Mouse (Mus musculus): Measurements from ENCODE around the gene Stard3nl.
A peak's percentile ranks its signal among the peaks of the same experiment; 100 is the strongest.
"Not testable (repeated sequence)": the region's sequence is repeated elsewhere in the genome, so short reads cannot be mapped to it uniquely, and the experiment has no call there.

Gene Stard3nl

GRCm38 (mm10) chr13:19385226-19385625, 10.4 kb downstream of the Stard3nl start:
- no peak for DNase-seq (ENCODE audit: low spot score in 2 of 2)

DNA sequence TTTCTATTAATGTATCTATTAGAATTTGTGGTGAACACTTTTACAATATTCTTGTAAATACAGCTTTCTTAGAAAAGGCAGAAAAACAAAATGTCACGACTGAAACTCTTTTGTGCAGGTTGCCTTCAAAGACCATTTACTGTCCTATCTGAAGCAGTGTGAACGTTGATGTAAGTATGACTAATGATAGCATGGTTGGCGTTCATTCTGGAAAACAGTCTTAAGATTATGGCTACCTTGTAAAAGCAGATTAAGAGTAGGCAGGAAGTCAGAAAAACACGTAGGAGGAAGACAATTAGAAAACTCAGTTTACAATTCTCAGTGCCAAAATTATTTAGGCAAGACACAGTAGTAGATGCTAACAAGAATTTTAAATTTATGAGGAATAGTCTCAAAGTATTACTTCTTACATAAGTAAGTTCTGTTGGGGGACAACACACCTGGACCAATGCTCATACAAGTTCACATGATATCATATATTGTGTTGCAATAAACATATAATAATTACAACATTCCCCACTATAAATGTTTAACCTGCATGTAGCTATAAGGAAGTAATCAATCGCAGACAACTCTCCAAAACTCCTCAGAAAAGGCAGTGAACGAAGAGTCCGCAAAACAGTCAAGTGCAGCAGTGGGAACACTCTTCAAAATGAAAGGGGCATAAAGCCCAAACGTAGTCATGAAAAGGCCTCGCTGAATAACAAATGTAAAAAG, 14.3 kb downstream of the Stard3nl start:
- no peak for DNase-seq (ENCODE audit: low spot score in 2 of 2)

DNA sequence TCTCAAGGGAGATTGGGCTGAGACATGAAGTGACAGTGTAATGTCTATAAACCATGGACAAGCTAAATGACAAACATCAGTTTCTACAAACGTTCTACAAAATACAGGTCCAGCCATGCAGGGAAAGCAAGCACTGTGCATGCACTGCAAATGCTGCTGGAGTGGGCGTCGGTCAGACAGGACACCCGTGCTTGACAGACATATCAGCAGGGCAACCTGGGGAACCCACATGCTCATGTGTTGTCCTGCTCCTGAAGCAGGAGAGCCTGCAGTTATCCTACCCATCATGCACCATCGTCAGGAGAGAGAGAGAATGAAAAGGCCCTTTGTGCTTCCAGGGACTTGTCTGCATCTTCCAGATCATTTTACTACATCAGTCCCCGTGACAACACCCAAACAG, 16.3 kb downstream of the Stard3nl start:
- no peak for DNase-seq (ENCODE audit: low spot score in 2 of 2)

DNA sequence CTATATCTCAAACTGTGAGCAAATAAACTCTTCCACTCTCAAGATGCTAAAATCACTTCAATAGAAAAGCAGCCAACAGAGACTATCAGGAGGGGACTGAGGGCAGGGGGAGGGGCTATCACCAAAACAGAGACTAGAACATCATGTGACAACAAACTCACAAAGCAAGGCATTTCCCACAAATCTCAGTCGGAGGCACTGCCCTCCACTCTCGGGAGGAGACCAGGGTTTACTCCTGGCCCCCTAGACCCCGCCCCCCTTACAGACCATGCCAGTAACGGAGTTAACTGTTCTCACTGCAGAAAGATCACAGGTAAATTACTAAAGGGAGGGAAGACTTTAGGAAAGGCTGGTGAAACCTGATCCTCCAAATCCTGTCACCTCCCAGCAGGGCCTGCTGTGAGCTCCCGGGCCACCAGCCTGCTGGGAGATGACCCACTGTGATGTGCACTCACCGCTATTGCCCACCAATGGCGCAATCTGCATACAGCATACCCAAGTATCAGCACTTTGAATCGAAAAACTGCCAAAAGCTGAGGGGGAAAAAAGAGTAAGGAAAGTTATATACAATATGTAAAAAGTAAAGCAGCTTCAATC, 23.4 kb downstream of the Stard3nl start:
- DNase-seq (ENCODE audit: low spot score in 2 of 2): no peak

DNA sequence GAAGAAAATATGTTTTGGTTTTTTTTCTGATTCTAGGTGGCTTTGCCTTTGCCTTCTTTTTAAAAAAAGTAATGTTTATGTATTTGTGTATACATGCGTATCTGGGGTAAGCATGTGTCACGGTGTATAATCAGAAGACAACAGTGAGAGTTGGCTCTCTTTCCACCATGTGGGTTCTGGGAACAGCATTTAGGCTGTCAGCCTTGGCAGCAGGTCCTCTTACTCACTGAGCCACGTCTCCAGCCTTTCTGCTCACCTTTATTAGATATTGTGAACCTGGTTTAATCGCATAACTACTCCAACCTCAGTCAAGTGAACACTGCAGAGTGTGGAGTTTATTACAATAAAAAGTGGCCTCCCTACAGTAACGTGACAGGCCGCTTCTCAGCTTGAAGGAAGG, 26.8 kb downstream of the Stard3nl start:
- no peak for DNase-seq (ENCODE audit: low spot score in 2 of 2)

DNA sequence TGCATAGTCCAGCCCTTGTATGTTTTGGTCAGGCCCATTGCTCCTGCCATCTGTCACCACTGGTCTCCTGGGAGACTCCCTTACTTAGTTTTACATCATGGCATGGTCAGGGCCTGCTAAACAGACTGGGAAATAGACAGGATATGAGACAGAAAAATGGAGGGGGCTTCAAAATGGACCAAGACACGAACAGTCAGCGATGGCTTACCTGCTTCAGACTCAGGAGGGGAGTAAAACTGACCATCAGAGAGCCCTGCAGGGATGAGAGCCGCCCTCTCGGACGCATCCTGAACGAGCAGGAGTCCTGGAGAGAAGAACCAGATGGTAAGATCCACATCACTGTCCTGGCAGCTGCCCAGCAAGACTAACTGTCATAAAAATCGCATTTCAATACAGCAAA, 28.1 kb downstream of the Stard3nl start:
- no peak for DNase-seq (ENCODE audit: low spot score in 2 of 2)

DNA sequence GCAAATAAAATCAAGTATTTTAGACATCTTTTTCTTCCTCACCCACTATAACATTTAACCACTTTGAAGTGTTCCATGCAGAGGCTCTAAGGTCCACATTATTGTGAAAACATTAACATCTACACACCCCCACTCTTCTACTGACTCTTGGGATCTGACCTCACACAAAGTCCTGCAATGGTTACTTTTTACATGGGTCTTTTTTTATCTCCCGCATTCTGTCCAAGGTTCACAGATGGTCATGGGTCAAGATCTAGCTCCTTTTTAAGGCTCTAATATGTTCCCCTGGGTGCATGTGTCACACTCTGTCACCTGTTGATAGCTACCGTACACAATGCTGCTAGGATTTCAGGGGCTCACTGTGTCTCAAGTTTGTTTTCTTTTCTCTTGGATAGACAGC, 28.7 kb downstream of the Stard3nl start:
- DNase-seq (ENCODE audit: low spot score in 2 of 2): no peak

DNA sequence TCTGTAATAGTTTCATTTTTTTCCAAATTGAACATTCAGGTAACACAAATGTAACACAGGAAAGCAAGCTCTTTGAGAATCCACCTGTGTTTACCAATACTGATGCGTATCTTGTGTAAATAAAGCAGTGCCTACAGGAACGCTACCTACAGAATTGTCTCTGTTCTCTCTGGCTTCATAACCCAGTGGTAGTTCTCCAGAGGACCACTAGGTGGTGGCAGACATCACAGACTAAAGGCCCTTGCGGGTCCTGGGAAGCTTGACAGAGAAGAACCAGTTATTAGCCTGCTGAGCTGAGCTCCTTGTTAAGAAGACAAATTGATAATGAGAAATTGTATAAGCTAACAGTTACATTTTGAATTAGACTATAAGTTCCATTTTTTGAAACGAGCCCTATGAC, 30.0 kb downstream of the Stard3nl start:
- peak; percentile 31 to 67 for DNase-seq (ENCODE audit: low spot score in 2 of 2)

- DNase-seq (ENCODE audit: low spot score in 2 of 2): peak; percentile 38 to 69
These were observed 31.3 kb downstream of the Stard3nl start for GRCm38 (mm10) chr13:19364245-19364772.

GRCm38 (mm10) chr13:19362358-19362757, 33.2 kb downstream of the Stard3nl start:
- DNase-seq (ENCODE audit: low spot score in 2 of 2): no peak

DNA sequence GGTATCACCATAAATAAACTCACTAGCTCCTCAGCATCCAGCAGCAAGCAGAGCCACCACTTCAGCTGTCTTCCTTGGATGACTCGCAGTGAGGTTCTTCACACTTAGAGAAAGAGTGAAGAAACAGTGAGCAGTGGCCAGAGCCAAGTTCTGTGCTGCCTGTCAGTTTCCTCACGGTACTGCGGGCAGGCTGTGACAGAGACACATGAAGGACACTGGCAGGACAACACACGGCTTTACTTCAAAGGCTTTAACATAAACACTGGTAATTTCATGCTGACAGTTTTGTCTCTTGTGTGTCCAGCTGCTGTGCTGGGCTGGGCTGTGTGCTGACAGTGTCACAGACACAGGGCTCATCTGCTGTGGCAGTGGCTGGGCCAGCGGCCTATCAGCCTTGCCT, 37.6 kb downstream of the Stard3nl start:
- DNase-seq (ENCODE audit: low spot score in 2 of 2): no peak

DNA sequence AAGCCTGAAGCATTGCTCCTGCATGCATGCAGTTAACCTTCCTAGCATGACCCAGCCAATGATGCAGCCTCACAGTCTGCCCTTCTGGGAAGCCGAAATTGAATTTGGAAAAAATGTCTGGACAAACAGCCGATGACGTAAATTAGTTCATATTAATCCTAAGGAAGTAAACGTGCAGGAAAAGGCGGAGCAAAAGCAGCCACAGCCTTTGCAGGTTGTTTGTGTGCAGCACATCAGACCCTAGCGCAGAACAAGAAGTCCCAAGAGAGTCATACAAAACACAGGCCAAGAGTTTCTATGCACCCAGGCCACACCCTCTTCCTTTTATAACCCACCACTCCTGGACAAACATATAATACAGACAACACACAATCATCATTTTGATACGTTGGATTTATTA, 38.3 kb downstream of the Stard3nl start:
- no peak for DNase-seq (ENCODE audit: low spot score in 2 of 2)

GRCm38 (mm10) chr13:19356720-19357119, 38.9 kb downstream of the Stard3nl start:
- no peak for DNase-seq (ENCODE audit: low spot score in 2 of 2)

GRCm38 (mm10) chr13:19356120-19356519, 39.5 kb downstream of the Stard3nl start:
- DNase-seq (ENCODE audit: low spot score in 2 of 2): no peak

DNA sequence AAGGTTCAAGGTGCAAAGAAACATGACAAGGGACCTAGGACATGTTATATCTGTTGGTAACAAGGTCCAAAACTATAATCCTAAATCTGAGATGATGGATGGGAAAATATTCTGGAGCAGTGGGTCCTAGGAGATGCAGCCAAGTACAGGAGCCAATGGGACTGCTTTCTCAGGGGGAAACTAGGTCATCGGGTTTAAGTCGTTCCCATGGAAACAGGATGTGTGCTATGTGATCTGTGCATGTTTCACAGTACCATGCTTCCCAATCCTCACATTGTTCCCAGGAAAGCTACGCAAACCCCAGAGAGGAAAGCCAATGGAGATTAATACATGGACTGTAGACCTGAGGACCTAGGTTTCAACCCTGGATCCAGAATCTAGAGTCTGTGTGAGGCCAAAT, 42.8 kb downstream of the Stard3nl start:
- no peak for DNase-seq (ENCODE audit: low spot score in 2 of 2)

GRCm38 (mm10) chr13:19340356-19340755, 55.2 kb downstream of the Stard3nl start:
- DNase-seq (ENCODE audit: low spot score in 2 of 2): not testable (repeated sequence)

GRCm38 (mm10) chr13:19336310-19336709, 59.3 kb downstream of the Stard3nl start:
- DNase-seq (ENCODE audit: low spot score in 2 of 2): not testable (repeated sequence)

Data from spleen, postnatal 10 days (tissue).